Mouse (Mus musculus): ENCODE results near the gene Tmco5.

- TF ChIP-seq ZNF384 (IDR thresholded peaks at IDR 0.05; ENCODE audit: low read depth, low read length) (no peak), MAFK (IDR thresholded peaks at IDR 0.05; ENCODE audit: insufficient read depth, low read depth, low read length) (no peak), HCFC1 (IDR thresholded peaks at IDR 0.05; ENCODE audit: borderline replicate concordance, insufficient read depth, low read length) (no peak)
Measured at GRCm38 (mm10) chr2:116924292-116924691, 45.8 kb downstream of the Tmco5 start.

Measured in ES-E14 (cell line).